Mouse (Mus musculus) heart, adult 10 weeks (tissue): ENCODE data around the gene Gm15140. TPM values are rescaled to one million over a fixed set of nuclear protein-coding genes. Genes with fewer than 3 reads are reported as not detected.

Source experiments
- polyA plus RNA-seq: library from polyadenylated mRNA; stranded (reverse); fragments of 350-450 nt; fragmentation: Illumina TruSeq; extraction: RNeasy Lipid Tissue Mini Kit (QIAGEN cat#74804); gene quantifications from one replicate; pipeline ENCODE4 v1.2.3, GENCODE M21; 2014; ENCODE audit warnings: low read depth, low replicate concordance

Gm15140 gene
- not detected for polyA plus RNA-seq

DNA sequence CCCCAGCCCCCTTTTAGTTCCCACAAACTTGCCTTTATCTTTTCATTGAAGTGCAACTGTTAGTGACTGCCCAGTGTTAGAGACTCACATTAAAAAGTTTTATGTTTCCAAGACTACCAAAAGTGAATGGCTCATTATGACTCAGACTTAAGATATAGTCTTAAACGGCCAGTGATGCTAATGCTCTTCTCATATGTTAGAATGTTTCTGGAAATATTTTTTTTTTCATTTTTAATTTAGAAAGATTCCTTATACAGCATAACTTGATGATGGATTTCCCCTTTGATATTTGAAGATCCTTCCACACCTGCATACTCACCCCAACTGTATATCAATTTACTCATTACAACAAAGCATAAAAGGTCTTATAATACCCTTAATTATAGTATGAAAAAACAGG, at the start of gene Gm15140:
Gene Gm15140 (minus strand): TSS at position 101 of the 400 bp plus-strand sequence.

Other genes starting within 250 kb of the Gm15140 start
- not detected for gene Samt1, start 108.0 kb downstream of the Gm15140 start, polyA plus RNA-seq
- not detected for gene 4921511M17Rik, start 86.9 kb downstream of the Gm15140 start, polyA plus RNA-seq
- gene Gm10057, start 65.6 kb downstream of the Gm15140 start, polyA plus RNA-seq = not detected
- not detected for gene 4930524N10Rik, start 222.7 kb upstream of the Gm15140 start, polyA plus RNA-seq